Mouse (Mus musculus): Measurements from ENCODE around the gene Pygo2. TPM values are rescaled to one million over a fixed set of nuclear protein-coding genes. Genes with fewer than 3 reads are reported as not detected.

Gene Pygo2
- total and polyA plus RNA-seq, 2 experiments from 2014 or later = 40.4 to 91.3 TPM

GRCm38 (mm10) chr3:89387632-89388031 is 42.4 kb upstream of the Pygo2 start:
- H3K36me3 ChIP-seq (ENCODE audit: insufficient read depth, low read length) = no peaks in the 10 kb centered on the region
- 82% methylated on average over 11 of the region's 11 CpGs for WGBS
- peaks cover 14% of the 10 kb centered on the region; the same call in 1 of the 2 replicates for H3K4me1 ChIP-seq (ENCODE audit: insufficient read depth, low read length)
- no peak overlapping the region for H3K4me2 ChIP-seq (ENCODE audit: low read depth, low read length, poor library complexity, severe bottlenecking)
- H3K27me3 ChIP-seq (ENCODE audit: insufficient read depth, low read length) = no peaks in the 10 kb centered on the region; the same call in 1 of the 2 replicates
- H3K27ac ChIP-seq (ENCODE audit: low read depth, low read length) = no peak overlapping the region
- no peak for DNase-seq (ENCODE audit: low spot score)
- H3K4me3 ChIP-seq (ENCODE audit: low read depth, low read length) = no peak overlapping the region
- no peak overlapping the region for H3K9ac ChIP-seq (replicated peaks; ENCODE audit: low read length, poor library complexity, severe bottlenecking)
- H3K9me3 ChIP-seq (ENCODE audit: low read length) = no peaks in the 10 kb centered on the region
- no peak; the same call in 1 of the 2 replicates for TF ChIP-seq CTCF (IDR thresholded peaks at IDR 0.05)
- ATAC-seq (ENCODE audit: low FRiP score) = no peak

GRCm38 (mm10) chr3:89388134-89388881 is 41.7 kb upstream of the Pygo2 start:
- TF ChIP-seq CTCF (IDR thresholded peaks at IDR 0.05) = no peak
- no peak overlapping the region for H3K4me3 ChIP-seq (ENCODE audit: low read depth, low read length)
- H3K27me3 ChIP-seq (ENCODE audit: insufficient read depth, low read length) = no peaks in the 10 kb centered on the region; the same call in 1 of the 2 replicates
- H3K27ac ChIP-seq (ENCODE audit: low read depth, low read length) = no peak overlapping the region
- WGBS = 71% methylated on average over 11 of the region's 11 CpGs
- peak; percentile 49 for DNase-seq (ENCODE audit: low spot score)
- no peak for ATAC-seq (ENCODE audit: low FRiP score)
- H3K9ac ChIP-seq (replicated peaks; ENCODE audit: low read length, poor library complexity, severe bottlenecking) = no peak overlapping the region
- H3K9me3 ChIP-seq (ENCODE audit: low read length) = no peaks in the 10 kb centered on the region
- H3K4me2 ChIP-seq (ENCODE audit: low read depth, low read length, poor library complexity, severe bottlenecking) = no peak overlapping the region
- peaks cover 14% of the 10 kb centered on the region; the same call in 1 of the 2 replicates for H3K4me1 ChIP-seq (ENCODE audit: insufficient read depth, low read length)
- H3K36me3 ChIP-seq (ENCODE audit: insufficient read depth, low read length) = no peaks in the 10 kb centered on the region

GRCm38 (mm10) chr3:89388901-89389740 is 40.9 kb upstream of the Pygo2 start:
- WGBS = 76% methylated on average over 5 of the region's 6 CpGs
- Histone ChIP-seq H3K27ac (ENCODE audit: low read depth, low read length) (no peak overlapping the region), H3K4me2 (ENCODE audit: low read depth, low read length, poor library complexity, severe bottlenecking) (no peak overlapping the region), H3K9ac (replicated peaks; ENCODE audit: low read length, poor library complexity, severe bottlenecking) (no peak overlapping the region), H3K4me3 (ENCODE audit: low read depth, low read length) (no peak overlapping the region), H3K4me1 (ENCODE audit: insufficient read depth, low read length) (peaks cover 14% of the 10 kb centered on the region; the same call in 1 of the 2 replicates), H3K36me3 (ENCODE audit: insufficient read depth, low read length) (no peaks in the 10 kb centered on the region), H3K9me3 (ENCODE audit: low read length) (no peaks in the 10 kb centered on the region), H3K27me3 (ENCODE audit: insufficient read depth, low read length) (no peaks in the 10 kb centered on the region; the same call in 1 of the 2 replicates)
- ATAC-seq (ENCODE audit: low FRiP score) = no peak
- peak; percentile 75 for DNase-seq (ENCODE audit: low spot score)
- no peak for TF ChIP-seq CTCF (IDR thresholded peaks at IDR 0.05)

GRCm38 (mm10) chr3:89390111-89390515 is 39.9 kb upstream of the Pygo2 start:
- H3K9ac ChIP-seq (replicated peaks; ENCODE audit: low read length, poor library complexity, severe bottlenecking) = no peak overlapping the region
- DNase-seq (ENCODE audit: low spot score) (peak; percentile 17), ATAC-seq (ENCODE audit: low FRiP score) (no peak)
- no peak overlapping the region for H3K27ac ChIP-seq (ENCODE audit: low read depth, low read length)
- peaks cover 3% of the 10 kb centered on the region; the same call in 1 of the 2 replicates for H3K27me3 ChIP-seq (ENCODE audit: insufficient read depth, low read length)
- no peak overlapping the region for H3K4me3 ChIP-seq (ENCODE audit: low read depth, low read length)
- H3K9me3 ChIP-seq (ENCODE audit: low read length) = no peaks in the 10 kb centered on the region
- WGBS = 42% methylated on average over 5 of the region's 5 CpGs
- no peak for TF ChIP-seq CTCF (IDR thresholded peaks at IDR 0.05)
- peaks cover 14% of the 10 kb centered on the region; the same call in 1 of the 2 replicates for H3K4me1 ChIP-seq (ENCODE audit: insufficient read depth, low read length)
- H3K4me2 ChIP-seq (ENCODE audit: low read depth, low read length, poor library complexity, severe bottlenecking) = no peak overlapping the region
- H3K36me3 ChIP-seq (ENCODE audit: insufficient read depth, low read length) = no peaks in the 10 kb centered on the region

GRCm38 (mm10) chr3:89390699-89391662 is 39.0 kb upstream of the Pygo2 start:
- 16% methylated on average over 19 of the region's 19 CpGs for WGBS
- no peak for TF ChIP-seq CTCF (IDR thresholded peaks at IDR 0.05)
- ATAC-seq (ENCODE audit: low FRiP score) (no peak), DNase-seq (ENCODE audit: low spot score) (no peak)
- Histone ChIP-seq H3K27me3 (ENCODE audit: insufficient read depth, low read length) (peaks cover 9% of the 10 kb centered on the region; the same call in 1 of the 2 replicates), H3K4me2 (ENCODE audit: low read depth, low read length, poor library complexity, severe bottlenecking) (peak overlapping the region; percentile 100), H3K9ac (replicated peaks; ENCODE audit: low read length, poor library complexity, severe bottlenecking) (peak overlapping the region; percentile 61), H3K4me1 (ENCODE audit: insufficient read depth, low read length) (peaks cover 15% of the 10 kb centered on the region), H3K36me3 (ENCODE audit: insufficient read depth, low read length) (no peaks in the 10 kb centered on the region), H3K27ac (ENCODE audit: low read depth, low read length) (no peak overlapping the region), H3K4me3 (ENCODE audit: low read depth, low read length) (peak overlapping the region; percentile 54), H3K9me3 (ENCODE audit: low read length) (no peaks in the 10 kb centered on the region)
